Mouse (Mus musculus): ENCODE measurements around the gene Gm973. TPM values are rescaled to one million over a fixed set of nuclear protein-coding genes. Genes with fewer than 3 reads are reported as not detected.

Gm973 gene
- polyA plus RNA-seq, 1 experiment from 2014 or later = 11.5 TPM

GRCm38 (mm10) chr1:59580880-59581279 is 64.8 kb downstream of the Gm973 start:
- 89% methylated on average over 3 of the region's 3 CpGs for WGBS
- no peak for ATAC-seq

GRCm38 (mm10) chr1:59584656-59585410 is 68.8 kb downstream of the Gm973 start:
- H3K36me3 ChIP-seq (ENCODE audit: control insufficient read depth, insufficient read depth, low read length) = no peaks in the 10 kb centered on the region
- H3K4me3 ChIP-seq (ENCODE audit: low read length) = no peak overlapping the region
- peak overlapping the region; percentile 46 for H3K4me2 ChIP-seq (ENCODE audit: low read length)
- no peaks in the 10 kb centered on the region for H3K4me1 ChIP-seq (ENCODE audit: control insufficient read depth, insufficient read depth, low read depth, low read length)
- no peaks in the 10 kb centered on the region for H3K27me3 ChIP-seq (replicated peaks; ENCODE audit: control insufficient read depth, insufficient read depth, low read length)
- H3K27ac ChIP-seq (ENCODE audit: low read depth, low read length) = no peak overlapping the region
- H3K9ac ChIP-seq (ENCODE audit: low read depth, low read length) = no peak overlapping the region
- no peaks in the 10 kb centered on the region for H3K9me3 ChIP-seq (ENCODE audit: control insufficient read depth, low read length)
- peak; percentile 83 for ATAC-seq
- WGBS = 8% methylated on average over 18 of the region's 18 CpGs

More at GRCm38 (mm10) chr1:59580880-59581279, 64.8 kb downstream of the Gm973 start:
- H3K9ac ChIP-seq (ENCODE audit: low read depth, low read length) = no peak overlapping the region
- no peak overlapping the region for H3K4me3 ChIP-seq (ENCODE audit: low read length)
- H3K27me3 ChIP-seq (replicated peaks; ENCODE audit: control insufficient read depth, insufficient read depth, low read length) = no peaks in the 10 kb centered on the region
- no peaks in the 10 kb centered on the region for H3K9me3 ChIP-seq (ENCODE audit: control insufficient read depth, low read length)
- no peak overlapping the region for H3K27ac ChIP-seq (ENCODE audit: low read depth, low read length)
- H3K4me2 ChIP-seq (ENCODE audit: low read length) = no peak overlapping the region
- H3K36me3 ChIP-seq (ENCODE audit: control insufficient read depth, insufficient read depth, low read length) = no peaks in the 10 kb centered on the region
- no peaks in the 10 kb centered on the region for H3K4me1 ChIP-seq (ENCODE audit: control insufficient read depth, insufficient read depth, low read depth, low read length)

- H3K9ac ChIP-seq (ENCODE audit: low read depth, low read length) = no peak overlapping the region
- no peak for ATAC-seq
- H3K27ac ChIP-seq (ENCODE audit: low read depth, low read length) = no peak overlapping the region
- H3K9me3 ChIP-seq (ENCODE audit: control insufficient read depth, low read length) = no peaks in the 10 kb centered on the region
- H3K27me3 ChIP-seq (replicated peaks; ENCODE audit: control insufficient read depth, insufficient read depth, low read length) = 0 out of 2 replicates have a peak, but pooled peaks cover 3% of the 10 kb centered on the region
- no peak overlapping the region for H3K4me2 ChIP-seq (ENCODE audit: low read length)
- H3K4me1 ChIP-seq (ENCODE audit: control insufficient read depth, insufficient read depth, low read depth, low read length) = peaks cover 9% of the 10 kb centered on the region
- no peaks in the 10 kb centered on the region for H3K36me3 ChIP-seq (ENCODE audit: control insufficient read depth, insufficient read depth, low read length)
- 83% methylated on average over 1 of the region's 1 CpGs for WGBS
- no peak overlapping the region for H3K4me3 ChIP-seq (ENCODE audit: low read length)
Observed at GRCm38 (mm10) chr1:59589271-59589670, 73.2 kb downstream of the Gm973 start.

DNA sequence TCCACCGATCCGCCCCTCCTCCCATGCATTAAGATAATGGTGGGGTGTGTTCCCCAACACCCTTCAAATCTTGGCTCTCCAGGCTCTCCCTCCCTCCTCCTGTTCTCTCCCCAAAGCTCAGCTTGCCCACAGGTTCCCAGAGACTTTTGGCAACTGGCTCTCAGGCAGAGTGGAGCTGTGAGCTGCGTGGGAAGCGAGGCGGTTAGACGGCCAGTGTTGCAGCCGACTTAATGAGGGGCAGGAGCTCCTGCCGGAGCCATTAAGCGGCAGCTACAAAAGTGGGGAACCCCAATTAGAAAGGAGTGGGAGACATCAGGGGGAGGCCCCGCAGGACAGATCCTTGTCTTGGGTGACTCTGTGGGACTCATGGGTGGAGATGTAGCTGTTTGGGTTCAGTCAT is 76.3 kb downstream of the Gm973 start:
- 8% methylated on average over 10 of the region's 10 CpGs for WGBS
- no peak for ATAC-seq
- H3K27ac ChIP-seq (ENCODE audit: low read depth, low read length) = no peak overlapping the region

GRCm38 (mm10) chr1:59592876-59593275 is 76.8 kb downstream of the Gm973 start:
- Histone ChIP-seq H3K4me3 (ENCODE audit: low read length) (peak overlapping the region; percentile 19), H3K27ac (ENCODE audit: low read depth, low read length) (no peak overlapping the region), H3K36me3 (ENCODE audit: control insufficient read depth, insufficient read depth, low read length) (no peaks in the 10 kb centered on the region), H3K4me1 (ENCODE audit: control insufficient read depth, insufficient read depth, low read depth, low read length) (peaks cover 9% of the 10 kb centered on the region), H3K27me3 (replicated peaks; ENCODE audit: control insufficient read depth, insufficient read depth, low read length) (0 out of 2 replicates have a peak, but pooled peaks cover 3% of the 10 kb centered on the region), H3K4me2 (ENCODE audit: low read length) (peak overlapping the region; percentile 43), H3K9me3 (ENCODE audit: control insufficient read depth, low read length) (no peaks in the 10 kb centered on the region), H3K9ac (ENCODE audit: low read depth, low read length) (no peak overlapping the region)
- ATAC-seq = 0 out of 2 replicates have a peak, but pooled peaks have one; percentile 37
- WGBS = 15% methylated on average over 12 of the region's 12 CpGs

More for the DNA sequence above, 76.3 kb downstream of the Gm973 start:
- Histone ChIP-seq H3K9ac (ENCODE audit: low read depth, low read length) (no peak overlapping the region), H3K27me3 (replicated peaks; ENCODE audit: control insufficient read depth, insufficient read depth, low read length) (0 out of 2 replicates have a peak, but pooled peaks cover 3% of the 10 kb centered on the region), H3K36me3 (ENCODE audit: control insufficient read depth, insufficient read depth, low read length) (no peaks in the 10 kb centered on the region), H3K4me2 (ENCODE audit: low read length) (peak overlapping the region; percentile 43), H3K4me1 (ENCODE audit: control insufficient read depth, insufficient read depth, low read depth, low read length) (peaks cover 9% of the 10 kb centered on the region), H3K9me3 (ENCODE audit: control insufficient read depth, low read length) (no peaks in the 10 kb centered on the region), H3K4me3 (ENCODE audit: low read length) (peak overlapping the region; percentile 19)

GRCm38 (mm10) chr1:59593622-59594035 is 77.6 kb downstream of the Gm973 start:
- no peak overlapping the region for H3K4me2 ChIP-seq (ENCODE audit: low read length)
- H3K4me1 ChIP-seq (ENCODE audit: control insufficient read depth, insufficient read depth, low read depth, low read length) = peaks cover 9% of the 10 kb centered on the region
- no peaks in the 10 kb centered on the region for H3K36me3 ChIP-seq (ENCODE audit: control insufficient read depth, insufficient read depth, low read length)
- whole genome bisulfite sequencing = 66% methylated on average over 2 of the region's 2 CpGs
- no peak; the same call in 1 of the 2 replicates for ATAC-seq
- no peak overlapping the region for H3K4me3 ChIP-seq (ENCODE audit: low read length)
- H3K27ac ChIP-seq (ENCODE audit: low read depth, low read length) = no peak overlapping the region
- no peak overlapping the region for H3K9ac ChIP-seq (ENCODE audit: low read depth, low read length)
- no peaks in the 10 kb centered on the region for H3K9me3 ChIP-seq (ENCODE audit: control insufficient read depth, low read length)
- H3K27me3 ChIP-seq (replicated peaks; ENCODE audit: control insufficient read depth, insufficient read depth, low read length) = 0 out of 2 replicates have a peak, but pooled peaks cover 3% of the 10 kb centered on the region

GRCm38 (mm10) chr1:59594586-59595266 is 78.7 kb downstream of the Gm973 start:
- H3K4me1 ChIP-seq (ENCODE audit: control insufficient read depth, insufficient read depth, low read depth, low read length) = peaks cover 9% of the 10 kb centered on the region
- no peak for ATAC-seq
- H3K27ac ChIP-seq (ENCODE audit: low read depth, low read length) = no peak overlapping the region
- no peaks in the 10 kb centered on the region for H3K9me3 ChIP-seq (ENCODE audit: control insufficient read depth, low read length)
- 87% methylated on average over 11 of the region's 11 CpGs for WGBS
- H3K4me3 ChIP-seq (ENCODE audit: low read length) = no peak overlapping the region
- H3K27me3 ChIP-seq (replicated peaks; ENCODE audit: control insufficient read depth, insufficient read depth, low read length) = 0 out of 2 replicates have a peak, but pooled peaks cover 3% of the 10 kb centered on the region
- no peaks in the 10 kb centered on the region for H3K36me3 ChIP-seq (ENCODE audit: control insufficient read depth, insufficient read depth, low read length)
- no peak overlapping the region for H3K9ac ChIP-seq (ENCODE audit: low read depth, low read length)
- H3K4me2 ChIP-seq (ENCODE audit: low read length) = no peak overlapping the region

DNA sequence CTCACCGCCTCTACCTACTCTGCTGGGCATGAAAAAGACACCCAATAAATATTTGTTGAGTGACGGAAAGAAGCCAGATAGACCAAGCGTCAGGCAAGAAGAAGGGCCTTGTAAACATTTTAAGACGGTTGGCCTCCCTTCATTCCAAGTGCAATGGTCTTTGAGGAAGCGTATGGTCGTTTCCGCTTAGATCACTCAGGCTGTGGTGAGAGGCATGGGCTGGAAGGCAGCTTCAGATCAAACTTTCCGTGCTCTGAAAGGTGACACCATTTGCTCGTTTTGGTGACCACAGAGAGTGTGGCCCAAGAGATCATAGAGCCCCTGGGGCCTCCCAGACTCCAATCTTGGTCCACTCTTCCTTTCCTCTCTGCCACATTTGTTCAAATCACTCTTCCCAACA is 79.5 kb downstream of the Gm973 start:
- 89% methylated on average over 9 of the region's 9 CpGs for WGBS
- no peaks in the 10 kb centered on the region for H3K9me3 ChIP-seq (ENCODE audit: control insufficient read depth, low read length)
- H3K27me3 ChIP-seq (replicated peaks; ENCODE audit: control insufficient read depth, insufficient read depth, low read length) = 0 out of 2 replicates have a peak, but pooled peaks cover 3% of the 10 kb centered on the region
- no peak overlapping the region for H3K4me2 ChIP-seq (ENCODE audit: low read length)
- no peak overlapping the region for H3K4me3 ChIP-seq (ENCODE audit: low read length)
- ATAC-seq = no peak
- peaks cover 9% of the 10 kb centered on the region for H3K4me1 ChIP-seq (ENCODE audit: control insufficient read depth, insufficient read depth, low read depth, low read length)
- no peaks in the 10 kb centered on the region for H3K36me3 ChIP-seq (ENCODE audit: control insufficient read depth, insufficient read depth, low read length)
- H3K9ac ChIP-seq (ENCODE audit: low read depth, low read length) = no peak overlapping the region
- no peak overlapping the region for H3K27ac ChIP-seq (ENCODE audit: low read depth, low read length)
